Comparison of ENCODE assay signal across 22 mouse cellular contexts in the genomic region with DNA sequence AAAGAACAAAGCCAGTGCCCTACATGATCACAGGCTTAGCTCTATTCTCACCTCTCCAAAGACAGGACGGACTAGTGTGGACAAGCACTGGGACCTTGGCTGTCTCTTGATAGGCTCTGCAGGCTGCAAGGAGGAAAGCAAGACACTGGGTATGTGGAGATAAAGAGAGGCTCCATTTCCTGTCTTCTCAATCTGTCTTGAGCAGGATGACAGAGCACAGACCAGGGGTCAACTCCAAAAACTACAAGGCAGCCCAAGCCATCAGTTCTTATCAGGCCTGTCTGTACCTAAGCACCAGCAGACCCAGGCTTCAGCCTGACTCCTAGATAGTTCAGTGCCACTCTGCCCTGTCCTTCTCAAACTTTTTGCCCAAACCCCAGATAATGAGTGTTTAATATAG. TPM values are rescaled to one million over a fixed set of nuclear protein-coding genes. Genes with fewer than 3 reads are reported as not detected.
DNase-seq lines count a peak whose midpoint lies in the region; ATAC-seq lines count a peak whose summit lies in the region.
"Had no signal": no experiment of that assay in that cellular context is flagged by ENCODE, and none has a peak within 500 bp of the region (broad histone marks: within the 10 kb centered on the region; RNA-seq: fewer than 3 reads in every experiment).

No protein-coding gene starts in this region.

- no peak overlapping the region for H3K4me3 ChIP-seq in midbrain, embryonic 16.5 days (ENCODE audit: low read depth, low read length)
- no peak overlapping the region for H3K4me3 ChIP-seq in midbrain, embryonic 10.5 days
- no peak overlapping the region for H3K4me3 ChIP-seq in liver, embryonic 15.5 days (replicated peaks)
- H3K4me3 ChIP-seq: embryonic facial prominence, embryonic 12.5 days; erythroblast, embryonic 14.5 days; forebrain, embryonic 12.5 days; gastrocnemius, adult 2 months; hindbrain, embryonic 10.5 days; kidney, embryonic 15.5 days; stomach, embryonic 15.5 days had no signal

- ATAC-seq in midbrain, embryonic 16.5 days, result 0 out of 2 replicates have a peak, but pooled peaks have one; percentile 26
- ATAC-seq in erythroblast, adult 5-6 weeks (replicated peaks; ENCODE audit: low FRiP score, poor library complexity, severe bottlenecking), result 0 out of 2 replicates have a peak, but pooled peaks have one; percentile 22
- ATAC-seq in liver, embryonic 15.5 days (ENCODE audit: insufficient read depth), result peak; percentile 81
- ATAC-seq: hindbrain, embryonic 16.5 days; intestine, embryonic 16.5 days had no signal

- no peak overlapping the region for H3K9ac ChIP-seq in midbrain, embryonic 16.5 days (ENCODE audit: low read depth, low read length)
- H3K9ac ChIP-seq in liver, embryonic 15.5 days, result no peak overlapping the region
- H3K9ac ChIP-seq: embryonic facial prominence, embryonic 12.5 days; forebrain, embryonic 12.5 days; kidney, embryonic 15.5 days; stomach, embryonic 15.5 days had no signal

- H3K36me3 ChIP-seq in midbrain, embryonic 16.5 days (ENCODE audit: control insufficient read depth, insufficient read depth, low read length), result peaks cover 70% of the 10 kb centered on the region
- H3K36me3 ChIP-seq in midbrain, embryonic 10.5 days, result peaks cover 92% of the 10 kb centered on the region
- H3K36me3 ChIP-seq in liver, embryonic 15.5 days (replicated peaks), result peaks cover 88% of the 10 kb centered on the region

- 100% methylated on average over 1 of the region's 1 CpGs for WGBS in midbrain, embryonic 16.5 days
- 89% methylated on average over 1 of the region's 1 CpGs for WGBS in midbrain, embryonic 10.5 days
- WGBS in liver, embryonic 15.5 days (ENCODE audit: insufficient replicate concordance), result 24% methylated on average over 1 of the region's 1 CpGs

- no peak for DNase-seq in midbrain, embryonic 10.5 days (ENCODE audit: low spot score)
- no peak for DNase-seq in cerebellum, adult 9-10 months
- no peak for DNase-seq in lung, postnatal 4 days
- no peak for DNase-seq in lung, adult 18-20 months
- DNase-seq: adrenal gland, postnatal 25 days; cerebellum, adult 9-11 months; gastrocnemius, adult 2 months; kidney, postnatal 36 days; lung, postnatal 10 days; right cerebral cortex, postnatal 4 days; thymus, postnatal 36 days had no signal

- no peaks in the 10 kb centered on the region for H3K27me3 ChIP-seq in midbrain, embryonic 16.5 days (ENCODE audit: control insufficient read depth, insufficient read depth, low read depth, low read length)
- no peaks in the 10 kb centered on the region for H3K27me3 ChIP-seq in midbrain, embryonic 10.5 days (ENCODE audit: low read depth, poor library complexity, severe bottlenecking)
- H3K27me3 ChIP-seq in liver, embryonic 15.5 days, result no peaks in the 10 kb centered on the region
- H3K27me3 ChIP-seq: embryonic facial prominence, embryonic 12.5 days; forebrain, embryonic 12.5 days; kidney, embryonic 15.5 days; stomach, embryonic 15.5 days had no signal

- H3K9me3 ChIP-seq in midbrain, embryonic 16.5 days (replicated peaks; ENCODE audit: control insufficient read depth, low read length, poor library complexity, severe bottlenecking), result no peaks in the 10 kb centered on the region
- no peaks in the 10 kb centered on the region for H3K9me3 ChIP-seq in midbrain, embryonic 10.5 days (replicated peaks)
- H3K9me3 ChIP-seq in liver, embryonic 15.5 days (replicated peaks), result no peaks in the 10 kb centered on the region
- H3K9me3 ChIP-seq: embryonic facial prominence, embryonic 12.5 days; forebrain, embryonic 12.5 days; hindbrain, embryonic 10.5 days; kidney, embryonic 15.5 days; stomach, embryonic 15.5 days had no signal

- H3K4me2 ChIP-seq in midbrain, embryonic 16.5 days (ENCODE audit: low read length), result no peak overlapping the region
- no peak overlapping the region for H3K4me2 ChIP-seq in liver, embryonic 15.5 days
- H3K4me2 ChIP-seq: embryonic facial prominence, embryonic 12.5 days; forebrain, embryonic 12.5 days; kidney, embryonic 15.5 days; stomach, embryonic 15.5 days had no signal

- no peaks in the 10 kb centered on the region for H3K4me1 ChIP-seq in midbrain, embryonic 16.5 days (ENCODE audit: control insufficient read depth, insufficient read depth, low read length)
- H3K4me1 ChIP-seq in midbrain, embryonic 10.5 days, result no peaks in the 10 kb centered on the region
- peaks cover 22% of the 10 kb centered on the region for H3K4me1 ChIP-seq in liver, embryonic 15.5 days (replicated peaks)
- H3K4me1 ChIP-seq: embryonic facial prominence, embryonic 12.5 days; forebrain, embryonic 12.5 days; kidney, embryonic 15.5 days; stomach, embryonic 15.5 days had no signal

- no peak overlapping the region for H3K27ac ChIP-seq in midbrain, embryonic 16.5 days (ENCODE audit: low read length)
- H3K27ac ChIP-seq in midbrain, embryonic 10.5 days (replicated peaks), result no peak overlapping the region
- H3K27ac ChIP-seq in liver, embryonic 15.5 days (replicated peaks), result no peak overlapping the region
- H3K27ac ChIP-seq: embryonic facial prominence, embryonic 12.5 days; forebrain, embryonic 12.5 days; gastrocnemius, adult 2 months; hindbrain, embryonic 10.5 days; kidney, embryonic 15.5 days; stomach, embryonic 15.5 days had no signal

RNA-seq across cellular contexts. Expression of gene Stk25, which starts 34.0 kb away (rescaled TPM):
- 347 and 394 TPM in 2 replicates for polyA plus RNA-seq in midbrain, embryonic 16.5 days (2015; fragmentation: Nextera tagmentation; extraction: Ambion mirVana)
- 165 and 198 TPM in 2 replicates for polyA plus RNA-seq in midbrain, embryonic 10.5 days (2016; fragmentation: Nextera tagmentation; extraction: Ambion mirVana)
- total RNA-seq in erythroblast, adult 5-6 weeks (2015; ENCODE audit: low replicate concordance), result 6.0 and 9.8 TPM in 2 replicates
- 7.9 and 14.8 TPM in 2 replicates for total RNA-seq in erythroblast, adult 5-6 weeks (2017; ENCODE audit: low replicate concordance)
- polyA plus RNA-seq in liver, embryonic 15.5 days (2015; fragmentation: Nextera tagmentation; extraction: Ambion mirVana), result 44.7 and 51.2 TPM in 2 replicates

Comparison
In these comparisons a context has a peak if more than half of its experiments do, and no peak if none do; other contexts are left out.
1. ATAC-seq: peak in every context shown above with its lines; median percentile 81 in liver, embryonic 15.5 days; 26 in midbrain, embryonic 16.5 days; 22 in erythroblast, adult 5-6 weeks.